Mouse (Mus musculus): ENCODE data around the gene Chkb.

The Chkb gene

GRCm38 (mm10) chr15:89399716-89400115, 30.0 kb downstream of the Chkb start:
- DNase-seq (ENCODE audit: low read depth, low spot score) = no peak

DNA sequence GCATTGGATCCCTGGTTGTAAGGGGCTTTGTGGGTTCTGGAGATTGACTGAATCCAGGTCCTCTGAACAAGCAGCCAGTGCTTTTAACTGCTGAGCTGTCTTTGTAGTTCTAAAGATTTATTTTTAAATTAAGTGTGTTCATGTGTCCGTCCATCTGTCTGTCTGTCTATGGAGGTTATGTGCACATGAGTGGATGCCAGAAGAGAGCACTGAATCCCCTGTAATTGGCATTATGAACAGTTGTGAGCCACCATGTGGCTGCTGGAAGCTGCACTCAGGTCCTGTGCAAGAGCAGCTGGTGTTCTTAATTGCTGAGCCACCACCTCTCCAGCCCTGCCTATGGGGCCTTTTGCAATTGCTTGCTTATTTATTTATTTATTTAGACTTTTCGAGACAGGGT, 31.6 kb downstream of the Chkb start:
- no peak for DNase-seq (ENCODE audit: low read depth, low spot score)

GRCm38 (mm10) chr15:89396883-89397282, 32.8 kb downstream of the Chkb start:
- DNase-seq (ENCODE audit: low read depth, low spot score) = no peak

DNA sequence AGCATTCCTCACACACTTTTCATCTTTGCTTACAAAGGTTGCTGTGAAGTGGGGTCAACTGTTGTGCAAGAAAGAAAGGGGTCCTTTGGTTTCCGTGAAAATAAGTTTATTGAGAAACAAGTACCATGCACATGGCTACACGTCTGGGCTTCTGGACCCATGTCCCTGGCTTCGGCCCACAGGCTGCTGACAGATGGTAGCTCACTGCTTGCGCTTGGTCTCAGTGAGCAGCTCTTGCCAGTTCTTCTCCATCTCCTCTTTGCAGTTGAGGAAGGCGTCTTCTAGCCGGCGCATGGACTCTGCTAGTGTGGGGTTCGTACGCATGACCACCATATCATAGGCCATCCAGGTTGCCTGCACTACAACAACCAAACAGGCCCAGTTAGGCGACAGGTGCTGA, 39.6 kb downstream of the Chkb start:
- no peak for DNase-seq (ENCODE audit: low read depth, low spot score)

DNA sequence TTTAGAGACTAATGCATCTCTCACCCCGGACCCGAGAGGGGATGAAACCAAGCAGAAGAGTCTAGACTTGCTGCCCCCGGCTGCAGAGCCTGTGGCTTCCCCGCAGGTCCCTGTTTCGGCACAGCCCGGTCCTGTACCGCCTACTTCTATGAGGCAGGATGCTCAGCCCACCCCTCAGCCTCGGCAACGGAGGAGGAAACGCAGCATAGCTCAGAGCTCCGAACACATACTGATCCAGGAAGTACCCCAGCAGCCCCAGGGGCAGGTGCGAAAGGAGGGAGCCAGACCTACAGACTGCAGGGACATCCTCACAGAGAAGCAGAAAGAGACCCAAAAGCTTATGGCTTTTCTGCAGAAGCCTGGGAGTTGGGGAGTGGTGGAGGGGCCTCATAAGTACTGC, 42.6 kb downstream of the Chkb start:
- DNase-seq (ENCODE audit: low read depth, low spot score) = no peak

GRCm38 (mm10) chr15:89384617-89385016, 45.1 kb downstream of the Chkb start, which contains the start of gene Klhdc7b:
TSS of gene Klhdc7b (plus strand) at chr15:89384917.
- no peak for DNase-seq (ENCODE audit: low read depth, low spot score)

GRCm38 (mm10) chr15:89379429-89379828, 50.3 kb downstream of the Chkb start:
- no peak for DNase-seq (ENCODE audit: low read depth, low spot score)

DNA sequence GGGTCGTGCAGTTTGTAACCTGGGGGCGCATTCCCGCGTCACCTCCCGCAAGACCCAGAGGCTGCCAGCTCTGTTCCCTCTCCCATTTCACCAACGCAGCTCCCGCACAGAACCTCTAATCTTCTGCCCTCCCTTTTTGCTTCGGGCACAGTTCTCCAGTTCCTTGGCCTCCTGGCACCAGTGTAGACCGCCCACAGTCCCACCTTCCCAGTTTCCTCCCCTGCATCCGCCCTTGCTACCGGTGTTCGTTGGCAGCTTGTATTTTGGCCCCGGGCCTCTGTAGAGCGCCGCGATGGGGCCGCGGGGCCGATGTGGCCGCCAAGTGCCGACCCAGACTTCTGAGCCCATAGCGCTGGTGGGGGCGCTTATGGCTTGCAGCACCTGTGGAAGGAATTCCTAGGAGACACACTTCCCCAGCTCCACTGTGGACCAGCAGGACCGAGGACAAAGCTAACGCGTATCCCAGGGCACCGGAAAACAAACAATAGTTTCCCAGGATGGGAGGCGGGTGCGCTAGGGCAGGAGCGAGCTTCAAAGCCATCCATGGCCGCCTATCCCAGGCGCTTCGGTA, 50.8 kb downstream of the Chkb start, which contains the start of gene Odf3b:
Odf3b (minus strand) TSS at position 452 of the 571 bp plus-strand sequence.
- DNase-seq (ENCODE audit: low read depth, low spot score) = no peak

DNA sequence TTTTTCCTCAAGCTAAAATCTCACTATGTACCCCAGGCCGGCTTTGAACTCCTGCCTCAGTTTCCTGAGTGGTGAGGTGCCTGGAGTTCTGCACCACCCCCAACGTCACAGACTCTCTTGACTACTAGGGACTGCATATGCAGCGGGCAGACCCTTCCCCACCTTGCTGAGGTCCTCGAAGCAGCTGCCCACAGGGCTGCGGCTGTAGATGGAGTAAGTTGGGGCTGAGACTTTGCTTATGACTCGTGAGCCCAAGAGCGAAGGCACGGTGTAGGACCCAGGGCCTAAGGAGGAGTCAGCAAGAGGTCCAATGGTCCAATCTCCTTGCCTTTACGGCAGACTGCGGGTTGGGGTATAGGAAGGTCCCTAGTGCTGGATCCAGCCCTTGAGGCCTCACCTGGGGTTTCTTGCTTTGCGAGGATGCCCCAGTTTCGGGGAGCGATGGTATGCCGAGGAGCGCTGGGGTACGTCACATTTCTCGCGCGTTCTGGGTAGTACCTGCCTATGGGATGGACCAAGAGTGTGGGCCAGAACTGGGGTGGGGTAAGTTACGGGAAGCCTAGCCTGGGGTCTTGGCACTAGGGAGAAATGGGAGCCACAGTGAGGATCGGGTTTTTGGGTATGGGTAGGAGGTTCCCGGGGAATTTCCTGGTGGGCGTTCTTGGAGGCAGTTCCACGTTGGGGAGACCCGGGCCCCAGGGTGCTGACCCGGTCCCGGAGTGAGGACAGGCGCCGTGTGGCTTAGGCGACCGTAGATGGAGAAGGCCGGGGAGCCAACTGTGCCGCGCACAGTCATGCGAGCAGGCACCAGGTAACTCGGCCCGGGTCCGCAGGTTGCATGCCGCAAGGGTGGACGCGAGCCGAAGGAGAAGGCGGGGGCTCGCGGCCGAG, 51.5 kb downstream of the Chkb start:
- DNase-seq (ENCODE audit: low read depth, low spot score) = no peak

- no peak for DNase-seq (ENCODE audit: low read depth, low spot score)
These were observed 52.3 kb downstream of the Chkb start for GRCm38 (mm10) chr15:89377362-89377761.

- DNase-seq (ENCODE audit: low read depth, low spot score) = no peak
These were observed 52.8 kb downstream of the Chkb start, which contains the start of gene Tymp for GRCm38 (mm10) chr15:89376957-89377356. TSS of gene Tymp (minus strand) at chr15:89377039.

Measured in c-Kit-negative CD71-positive TER-119-positive erythroid progenitor cells, embryonic 14.5 days (primary cell).